Mouse (Mus musculus) liver, embryonic 14.5 days (tissue): ENCODE measurements at regions not wholly inside any gene's neighbourhood (a gene's known extent, or its start where the extent isn't known, plus 50 kb on each side); places are given as distances from the start of the nearest gene placed in this dataset.

Experiments used
- CTCF ChIP-seq: IDR thresholded peaks from 2 replicates; pipeline ENCODE4 v1.5.1; 2016; ENCODE audit warnings: antibody characterized with exemption, low read depth, control low read depth
- EP300 ChIP-seq: IDR thresholded peaks from 2 replicates; pipeline ENCODE4 v1.6.1; 2016; ENCODE audit warnings: antibody characterized with exemption, low read depth

GRCm38 (mm10) chr8:126702294-126702693, 108.5 kb upstream of the Irf2bp2 start:
- TF ChIP-seq CTCF, result no peak
- no peak for TF ChIP-seq EP300
